Mouse (Mus musculus) frontal cortex, postnatal 10 days (tissue): ENCODE measurements around the gene Pmf1.

Experiments
- DNase-seq, 2 experiments: peaks; one replicate each; pipeline ENCODE4 v3.0.0; 2022; ENCODE audit warnings: low spot score in 2 of 2, mixed read lengths in 1 of 2

The Pmf1 gene

GRCm38 (mm10) chr3:88354396-88355165 is 55.5 kb downstream of the Pmf1 start:
- no peak for DNase-seq

- DNase-seq, result no peak
Observed at GRCm38 (mm10) chr3:88352907-88353306, 57.2 kb downstream of the Pmf1 start.

- DNase-seq, result no peak
Observed at GRCm38 (mm10) chr3:88350732-88351131, 59.4 kb downstream of the Pmf1 start.
